Mouse (Mus musculus) heart, postnatal 25 days (tissue): ENCODE data around the gene Ccser1. TPM values are rescaled to one million over a fixed set of nuclear protein-coding genes. Genes with fewer than 3 reads are reported as not detected.
"Not testable (repeated sequence)": the region's sequence is repeated elsewhere in the genome, so short reads cannot be mapped to it uniquely, and the experiment has no call there.

Experiments
- DNase-seq: peaks from one replicate; pipeline ENCODE4 v3.0.0; 2022; ENCODE audit warnings: low spot score
- intact Hi-C: fragments of 180-260 bp; cut with DNase I; formaldehyde crosslinking; loops from one replicate; pipeline ENCODE4 v1.15.1; 2025
- total RNA-seq, 2 experiments: library from RNA; stranded (reverse); gene quantifications; 2 replicates each; pipeline ENCODE4 v1.2.3; 2021

The Ccser1 gene
- total RNA-seq, 2 experiments from 2014 or later = 1.7 to 1.8 TPM

DNA sequence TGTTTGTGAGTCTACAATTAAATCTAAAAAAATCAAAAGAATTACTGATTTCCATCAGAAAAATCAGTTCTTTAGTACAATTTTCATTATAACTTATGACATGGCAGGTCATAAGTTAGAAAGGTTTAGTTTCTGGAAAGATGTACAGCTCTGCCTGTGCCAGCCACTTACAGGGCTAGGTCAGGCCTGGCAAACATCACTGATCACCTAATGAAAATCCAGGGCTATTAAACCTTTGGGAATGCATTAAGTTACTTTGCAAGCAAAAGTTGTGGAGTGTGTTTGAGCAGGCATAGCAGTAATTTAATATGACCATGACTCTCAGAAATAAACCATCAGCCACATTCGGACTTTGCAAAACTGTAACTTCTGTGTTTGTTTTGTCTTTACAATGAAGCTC lies 36.4 kb downstream of the Ccser1 start:
- intact Hi-C loops = no loop called here
- DNase-seq = no peak

DNA sequence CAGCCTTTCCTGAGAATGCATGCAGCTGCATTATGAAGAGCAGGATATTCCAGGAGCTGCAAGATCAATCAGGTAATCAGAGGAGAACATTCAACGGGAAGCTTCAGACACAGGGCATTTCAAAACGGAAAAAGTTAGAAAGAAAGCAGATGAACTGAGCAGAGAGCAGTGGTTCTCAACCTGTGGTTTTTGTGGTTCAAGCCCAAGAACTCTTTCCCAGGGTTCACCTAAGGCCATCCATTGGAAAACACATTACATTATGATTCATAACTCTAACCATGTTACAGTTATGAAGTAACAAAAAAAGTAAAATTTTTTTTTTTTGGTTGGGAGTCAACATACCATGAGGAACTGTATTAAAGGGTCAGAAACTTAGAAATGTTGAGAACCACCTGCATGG lies 37.6 kb downstream of the Ccser1 start:
- intact Hi-C loops = no loop called here

DNA sequence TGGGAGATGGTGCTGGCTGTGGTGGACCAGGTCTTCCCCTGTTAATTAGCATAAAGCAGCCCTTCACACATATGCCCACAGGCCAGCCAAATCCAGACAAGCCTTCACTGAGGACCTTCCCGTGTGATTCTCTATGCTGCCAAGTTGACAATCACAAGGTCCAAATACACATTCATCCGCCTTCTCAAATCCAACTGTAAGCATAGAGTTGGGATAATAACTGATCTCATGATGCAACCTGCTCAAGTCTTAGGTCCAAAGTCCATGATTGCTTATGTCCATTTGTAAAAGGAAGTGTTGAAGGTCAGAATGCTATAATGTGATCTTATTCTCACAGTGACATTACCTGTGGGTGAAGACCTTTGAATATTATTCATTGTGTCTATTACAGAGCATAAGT lies 43.4 kb downstream of the Ccser1 start:
- DNase-seq = no peak
- intact Hi-C loops = no loop called here

More for the DNA sequence above, 37.6 kb downstream of the Ccser1 start:
- no peak for DNase-seq

GRCm38 (mm10) chr6:61225302-61225701 lies 45.2 kb downstream of the Ccser1 start:
- intact Hi-C loops = no loop called here
- DNase-seq = no peak

DNA sequence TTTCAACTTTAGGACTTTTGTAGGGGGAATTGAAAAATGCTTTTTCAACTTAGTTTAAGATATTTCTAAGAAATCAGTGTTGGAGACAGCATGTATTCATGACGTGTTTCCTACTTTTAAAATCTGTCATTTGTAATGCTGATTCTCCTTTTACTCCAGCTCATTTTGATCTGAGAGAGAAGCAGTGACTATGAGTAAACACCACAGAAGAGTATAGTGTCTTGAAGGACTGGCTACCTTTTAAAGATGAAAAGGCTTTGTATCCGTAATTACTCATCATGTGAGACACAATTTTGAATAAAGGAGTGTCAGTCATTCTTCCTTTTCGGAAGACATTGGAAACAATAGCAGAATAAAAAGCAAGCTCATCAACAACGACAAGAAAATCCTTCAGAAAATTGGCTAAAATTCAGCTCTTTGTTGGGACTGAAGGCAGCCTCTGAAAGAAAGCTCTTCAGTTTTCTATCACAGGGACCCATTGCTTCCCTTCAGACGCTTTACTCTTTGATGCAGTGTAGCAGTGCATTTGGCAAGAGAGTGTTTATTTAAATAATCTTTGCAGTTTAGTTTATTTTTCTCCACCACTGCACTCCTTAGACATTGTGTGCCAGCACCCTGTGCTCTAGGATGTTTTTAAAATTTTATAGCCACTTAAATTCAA lies 50.1 kb downstream of the Ccser1 start:
- DNase-seq = no peak
- intact Hi-C loops = no loop called here

GRCm38 (mm10) chr6:61233060-61233459 lies 52.9 kb downstream of the Ccser1 start:
- intact Hi-C loops = no loop called here
- no peak for DNase-seq

DNA sequence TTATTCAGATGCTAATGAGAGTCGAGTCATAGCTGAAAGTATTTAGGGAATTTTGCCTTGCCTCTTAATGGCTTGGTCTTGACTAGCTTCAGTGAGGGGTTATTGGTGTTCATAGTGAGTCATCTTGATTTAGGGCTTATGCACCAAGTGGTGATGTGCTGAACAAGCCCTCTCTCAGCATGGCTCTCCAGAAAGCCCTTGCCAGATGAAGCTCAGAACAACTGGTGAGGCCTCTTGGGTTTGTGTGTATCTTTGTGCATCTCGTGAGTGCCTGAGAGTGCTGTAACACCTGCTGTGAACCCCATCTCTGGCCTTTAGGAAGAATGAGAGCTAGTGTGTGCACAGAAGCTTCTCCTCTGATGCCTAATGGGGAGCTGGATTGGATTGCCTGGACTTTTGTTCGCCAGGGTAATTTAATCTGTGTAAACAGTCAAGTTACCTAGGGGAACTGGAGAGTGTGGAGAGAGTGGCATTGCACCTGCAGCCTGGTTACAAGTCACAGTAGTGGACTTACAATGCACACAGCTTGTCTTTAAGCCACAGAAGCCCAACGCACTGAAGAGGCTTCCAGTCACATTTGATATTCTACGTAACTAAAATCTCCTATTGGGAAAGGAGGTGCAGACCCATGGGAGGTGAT lies 53.5 kb downstream of the Ccser1 start:
- DNase-seq = no peak
- intact Hi-C loops = no loop called here

DNA sequence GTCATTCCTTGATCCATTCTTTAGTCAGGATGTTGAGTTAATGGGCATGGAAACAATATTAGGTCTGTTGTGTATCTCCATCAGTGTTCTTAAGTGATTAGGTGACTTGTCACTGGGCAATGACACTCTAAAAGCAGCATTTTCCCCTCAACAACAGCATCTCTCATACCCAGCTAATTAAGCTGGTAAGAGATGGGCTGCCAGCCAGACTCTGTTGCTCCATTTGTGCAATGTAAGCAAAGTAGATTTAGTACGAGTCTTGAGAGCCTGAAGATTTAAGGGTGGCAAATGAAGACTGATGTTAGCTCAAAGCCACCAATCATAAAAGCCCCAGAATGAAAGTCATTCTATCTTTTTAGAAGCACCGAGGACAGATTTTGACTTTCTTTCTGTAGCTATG lies 60.5 kb downstream of the Ccser1 start:
- intact Hi-C loops = no loop called here
- no peak for DNase-seq

GRCm38 (mm10) chr6:61242556-61242955 lies 62.4 kb downstream of the Ccser1 start:
- intact Hi-C loops = no loop called here
- no peak for DNase-seq

- no peak for DNase-seq
- intact Hi-C loops = no loop called here
These were observed 66.4 kb downstream of the Ccser1 start for GRCm38 (mm10) chr6:61246523-61246922.

DNA sequence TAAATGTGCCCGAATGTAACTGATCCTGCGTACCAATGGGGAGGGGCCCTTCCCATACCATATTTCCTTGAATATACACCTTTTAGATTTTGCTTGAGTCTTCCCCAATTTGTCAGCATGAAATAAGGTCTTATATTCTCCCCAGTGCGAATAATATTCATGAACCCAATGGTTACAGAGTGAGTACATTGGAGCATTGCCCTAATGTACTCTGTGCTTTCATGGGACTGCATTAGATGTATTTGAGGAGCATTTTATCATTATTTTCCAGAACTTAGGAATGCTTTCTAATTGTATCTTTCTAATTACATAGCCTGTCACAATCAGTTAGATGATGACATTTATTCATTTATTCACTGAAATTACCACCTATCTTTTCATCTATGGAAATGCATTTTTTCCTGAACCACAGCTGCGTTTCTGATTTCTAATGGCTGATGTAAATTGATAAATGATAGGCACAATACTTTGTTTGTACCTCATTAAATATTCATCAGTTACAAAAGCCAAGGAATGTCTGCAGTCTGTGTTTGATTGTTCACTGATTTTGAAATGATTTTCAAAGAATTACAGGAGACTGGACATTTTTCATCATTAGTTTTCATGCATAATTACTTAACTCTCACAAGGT lies 67.8 kb downstream of the Ccser1 start:
- DNase-seq = no peak
- intact Hi-C loops = no loop called here

GRCm38 (mm10) chr6:61248700-61249099 lies 68.6 kb downstream of the Ccser1 start:
- intact Hi-C loops = no loop called here
- DNase-seq = no peak

DNA sequence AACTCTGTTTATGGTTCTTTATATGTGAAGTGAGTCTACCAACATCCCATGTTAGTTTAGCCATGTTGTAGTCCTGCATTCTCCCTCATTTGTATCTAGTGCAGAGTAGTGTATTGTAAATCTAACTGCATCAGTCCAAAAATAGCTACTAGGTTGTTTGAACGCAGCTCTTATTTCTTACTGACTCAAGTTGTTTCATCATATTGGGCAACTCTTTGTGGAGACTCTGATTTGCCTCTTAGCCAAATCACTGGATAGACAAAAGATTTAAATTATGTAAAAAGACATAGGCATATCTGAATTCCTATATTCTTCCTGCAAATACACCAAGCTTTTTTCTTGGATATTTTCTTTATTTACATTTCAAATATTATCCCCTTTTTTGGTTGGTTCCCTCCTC lies 71.1 kb downstream of the Ccser1 start:
- intact Hi-C loops = no loop called here

GRCm38 (mm10) chr6:61252912-61253311 lies 72.8 kb downstream of the Ccser1 start:
- no peak for DNase-seq

More for the DNA sequence above, 71.1 kb downstream of the Ccser1 start:
- DNase-seq = no peak

GRCm38 (mm10) chr6:61255874-61256273 lies 75.8 kb downstream of the Ccser1 start:
- intact Hi-C loops, DNase-seq: not testable (repeated sequence)

More at GRCm38 (mm10) chr6:61252912-61253311, 72.8 kb downstream of the Ccser1 start:
- intact Hi-C loops = no loop called here

GRCm38 (mm10) chr6:61258847-61259634 lies 78.9 kb downstream of the Ccser1 start:
- no peak for DNase-seq
- intact Hi-C loops = no loop called here

GRCm38 (mm10) chr6:61261381-61261780 lies 81.3 kb downstream of the Ccser1 start:
- DNase-seq = no peak
- intact Hi-C loops = no loop called here

DNA sequence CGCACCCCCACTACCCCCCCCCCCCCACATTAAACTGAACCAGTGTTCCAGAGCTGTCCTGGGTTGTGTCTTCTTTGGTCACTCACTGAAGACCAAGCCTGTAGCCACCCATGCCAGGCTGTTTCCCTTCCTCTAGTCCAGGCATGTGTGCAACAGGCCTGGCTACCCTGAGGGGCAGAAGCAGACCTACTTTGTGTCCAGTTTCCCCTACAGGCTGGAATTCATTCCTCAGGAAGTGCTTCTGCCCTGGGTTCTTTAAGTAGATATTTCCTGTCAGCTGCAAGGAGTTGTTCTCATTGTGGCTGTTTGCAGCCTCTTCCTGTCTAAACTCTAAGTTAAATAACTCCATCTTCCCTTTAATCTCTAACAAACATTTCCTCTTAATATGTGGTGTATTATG lies 82.3 kb downstream of the Ccser1 start:
- intact Hi-C loops = no loop called here
- DNase-seq = no peak

DNA sequence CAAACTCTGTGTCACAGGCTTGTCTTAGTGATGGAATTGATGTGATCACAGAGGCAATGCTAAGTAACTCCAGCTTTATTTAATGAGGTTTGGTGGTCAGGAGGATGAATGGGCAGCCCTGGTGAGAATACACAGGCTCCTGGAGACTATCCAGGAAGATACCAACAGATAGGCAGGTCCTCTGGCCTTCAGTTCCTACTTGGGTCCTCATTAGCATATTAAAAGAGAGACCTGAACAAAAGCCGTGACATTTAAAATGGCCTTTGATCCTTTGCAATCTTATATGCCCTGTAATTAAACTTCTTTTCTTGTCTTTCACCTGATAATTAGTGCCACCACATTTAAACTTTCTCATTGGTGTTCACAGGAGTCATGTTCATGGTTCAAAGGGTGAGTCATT lies 83.2 kb downstream of the Ccser1 start:
- no peak for DNase-seq
- intact Hi-C loops = no loop called here

DNA sequence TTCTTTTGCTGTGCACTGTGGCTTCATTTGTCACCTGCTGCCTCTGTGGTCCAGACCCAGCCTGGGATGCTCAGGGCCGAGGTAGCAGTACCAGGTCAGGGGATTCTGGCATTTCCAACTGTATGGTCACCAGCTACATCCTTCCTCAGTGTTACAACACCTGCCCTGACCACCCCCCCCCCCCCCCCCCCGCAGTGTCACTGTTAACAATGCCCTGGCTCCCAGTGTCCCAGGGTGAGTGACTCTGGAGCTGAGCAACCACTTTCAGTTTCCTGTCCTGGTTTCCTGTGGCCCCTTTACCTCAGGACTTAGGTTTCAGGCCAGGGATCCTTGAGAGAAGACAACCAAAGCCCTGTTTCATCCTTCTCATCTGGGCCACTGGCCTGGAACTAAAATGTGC lies 90.9 kb downstream of the Ccser1 start:
- intact Hi-C loops = no loop called here
- no peak for DNase-seq

DNA sequence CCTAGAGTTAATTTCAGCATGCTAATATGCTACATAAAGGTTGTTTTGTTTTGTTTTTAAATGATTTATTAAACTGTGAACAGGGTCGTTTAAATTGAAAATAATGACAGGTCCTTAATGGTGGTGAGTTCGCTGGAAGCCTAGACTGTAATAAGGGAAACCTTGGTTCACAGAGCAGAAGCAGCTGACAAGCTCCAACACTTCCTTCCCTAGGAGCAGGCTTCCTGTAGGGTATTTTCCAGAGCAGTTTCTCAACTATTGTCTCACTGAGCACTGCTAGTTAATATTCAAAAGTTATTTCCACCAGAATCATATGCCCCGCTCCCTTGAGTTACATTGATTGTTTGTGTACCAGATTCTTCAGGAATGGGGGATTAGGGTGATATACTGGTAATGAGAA lies 93.3 kb downstream of the Ccser1 start:
- intact Hi-C loops = no loop called here
- no peak for DNase-seq
